Mouse (Mus musculus) induced T-regulatory cell, adult 2 months (primary cell): ENCODE data around the gene Krtap1-4.

Experiments used
- DNase-seq: peaks from one replicate; pipeline ENCODE4 v3.0.0-alpha.2; 2012; ENCODE audit warnings: low read depth

The Krtap1-4 gene

GRCm38 (mm10) chr11:99550765-99551164 is 32.7 kb downstream of the Krtap1-4 start, which contains the start of gene Krtap3-3:
Krtap3-3 (minus strand) TSS chr11:99550865.
- no peak for DNase-seq

- DNase-seq = no peak
These were observed 35.6 kb downstream of the Krtap1-4 start for GRCm38 (mm10) chr11:99547892-99548291.

GRCm38 (mm10) chr11:99539721-99540120 is 43.7 kb downstream of the Krtap1-4 start:
- DNase-seq = no peak
